In the genomic region with DNA sequence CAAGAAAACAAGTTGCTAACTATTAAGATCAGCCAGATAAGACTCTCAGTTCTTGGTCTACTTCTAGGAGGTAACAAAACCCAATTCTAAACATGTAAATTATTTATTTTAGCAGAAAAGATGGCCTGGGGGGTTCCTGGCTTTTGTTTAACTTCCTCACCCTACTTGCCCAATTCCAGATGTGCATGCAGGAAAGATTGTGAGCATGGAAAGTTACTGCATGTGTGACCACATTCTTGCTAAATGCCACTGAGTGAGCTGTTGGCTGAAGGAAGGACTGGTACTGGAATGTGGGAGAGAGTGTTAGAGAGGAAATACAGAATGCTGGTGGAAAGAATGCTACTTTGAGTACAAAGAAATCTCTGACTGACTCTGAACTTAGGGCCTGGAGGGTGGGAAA, we compare ENCODE assay signal across 13 mouse cellular contexts.
"Had no signal": no experiment of that assay in that cellular context is flagged by ENCODE, and none has a peak within 500 bp of the region (broad histone marks: within the 10 kb centered on the region; RNA-seq: fewer than 3 reads in every experiment).

No protein-coding gene starts in this region.

- H3K9ac ChIP-seq: liver, embryonic 13.5 days; liver, postnatal 0 days; midbrain, embryonic 13.5 days had no signal

- ATAC-seq: liver, postnatal 0 days; midbrain, embryonic 13.5 days had no signal

- H3K4me2 ChIP-seq: liver, embryonic 13.5 days; midbrain, embryonic 13.5 days had no signal

- H3K4me1 ChIP-seq: liver, embryonic 13.5 days; megakaryocyte, embryonic 14.5 days; midbrain, embryonic 13.5 days had no signal

- DNase-seq: kidney, adult 8-10 months; kidney, postnatal 36 days; layer of hippocampus, adult 9-11 months; layer of hippocampus, postnatal 36 days; liver; liver, embryonic 13.5 days; liver, postnatal 0 days; right cerebral cortex, postnatal 14 days; thymus, postnatal 36 days had no signal

- H3K9me3 ChIP-seq: liver, embryonic 13.5 days; megakaryocyte, embryonic 14.5 days; midbrain, embryonic 13.5 days had no signal

- H3K27ac ChIP-seq: kidney, postnatal 0 days; liver, embryonic 13.5 days; macrophage; midbrain, embryonic 13.5 days had no signal

- H3K27me3 ChIP-seq: liver, embryonic 13.5 days; megakaryocyte, embryonic 14.5 days; midbrain, embryonic 13.5 days had no signal

- H3K4me3 ChIP-seq: liver, embryonic 13.5 days; megakaryocyte, embryonic 14.5 days; midbrain, embryonic 13.5 days had no signal

- H3K36me3 ChIP-seq: liver, embryonic 13.5 days; midbrain, embryonic 13.5 days had no signal
